Mouse (Mus musculus) ES-Bruce4 (cell line): ENCODE measurements around the gene Ubac2.

Experiments
- CTCF ChIP-seq: IDR thresholded peaks from one replicate; pipeline ENCODE4 v1.8.1; 2011; ENCODE audit warnings: low read depth, low read length
- EP300 ChIP-seq: IDR thresholded peaks from 2 replicates; pipeline ENCODE4 v1.6.1; 2011; ENCODE audit warnings: low read depth, low read length; ENCODE audit not compliant: insufficient read depth
- POLR2A ChIP-seq: IDR thresholded peaks from one replicate; pipeline ENCODE4 v1.8.1; 2011; ENCODE audit warnings: low read length; ENCODE audit not compliant: insufficient read depth

GRCm38 (mm10) chr14:121949436-121949835 lies 71.0 kb downstream of the Ubac2 start:
- TF ChIP-seq CTCF (no peak), EP300 (no peak), POLR2A (no peak)
